Comparison of ENCODE assay signal across 16 mouse cellular contexts in the genomic region with DNA sequence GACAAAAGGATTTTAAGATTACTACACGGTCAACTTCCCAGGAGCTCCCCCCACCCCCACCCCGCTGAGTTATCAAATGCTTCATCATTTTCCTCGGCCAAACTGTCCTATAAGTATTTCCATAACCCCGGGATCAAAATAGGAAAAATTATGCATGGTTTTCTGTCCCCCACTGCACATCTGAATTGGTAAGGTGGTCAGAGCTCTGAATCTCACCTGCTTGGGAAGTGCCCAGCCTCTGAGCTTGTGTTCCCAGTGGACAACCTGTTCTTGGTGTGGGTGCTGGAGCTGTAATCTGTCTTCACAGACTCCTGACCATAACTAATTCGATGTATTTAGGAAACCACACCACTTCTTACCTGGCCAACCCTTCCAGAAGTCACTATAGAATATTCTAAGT.
"Had no signal": no experiment of that assay in that cellular context is flagged by ENCODE, and none has a peak within 500 bp of the region (broad histone marks: within the 10 kb centered on the region; RNA-seq: fewer than 3 reads in every experiment).

No protein-coding gene starts in this region.

- H3K4me1 ChIP-seq: megakaryocyte, embryonic 14.5 days had no signal

- H3K9ac ChIP-seq: limb, embryonic 12.5 days; limb, embryonic 15.5 days; liver, embryonic 14.5 days; liver, postnatal 0 days; midbrain, embryonic 15.5 days; neural tube, embryonic 12.5 days; neural tube, embryonic 15.5 days; stomach, embryonic 15.5 days had no signal

- H3K4me3 ChIP-seq: megakaryocyte, embryonic 14.5 days had no signal

- ATAC-seq: inflammation-experienced regulatory T-cells, adult 6 months; liver, postnatal 0 days; midbrain, embryonic 15.5 days had no signal

- H3K9me3 ChIP-seq: limb, embryonic 12.5 days; limb, embryonic 15.5 days; midbrain, embryonic 15.5 days; neural tube, embryonic 12.5 days; neural tube, embryonic 15.5 days; stomach, embryonic 15.5 days had no signal

- DNase-seq: liver, postnatal 0 days; lung, postnatal 10 days; lung, postnatal 36 days; right cerebral cortex, adult 18-20 months; right cerebral cortex, postnatal 14 days; right cerebral cortex, postnatal 4 days; thymus, postnatal 25 days had no signal

- H3K36me3 ChIP-seq: limb, embryonic 12.5 days; limb, embryonic 15.5 days; midbrain, embryonic 15.5 days; neural tube, embryonic 12.5 days; neural tube, embryonic 15.5 days; stomach, embryonic 15.5 days had no signal

- H3K27ac ChIP-seq: limb, embryonic 12.5 days; limb, embryonic 15.5 days; liver, embryonic 14.5 days; midbrain, embryonic 15.5 days; neural tube, embryonic 12.5 days; neural tube, embryonic 15.5 days; stomach, embryonic 15.5 days had no signal
